Mouse (Mus musculus): Measurements from ENCODE around the gene Cmip.

The Cmip gene

GRCm38 (mm10) chr8:117471655-117472054 lies 214.8 kb downstream of the Cmip start:
- no peak for DNase-seq

- DNase-seq, result no peak
Measured at GRCm38 (mm10) chr8:117472332-117472731, 215.5 kb downstream of the Cmip start.

- peak; percentile 96 to 99 for DNase-seq
Measured at GRCm38 (mm10) chr8:117474944-117475343, 218.1 kb downstream of the Cmip start.

- DNase-seq, result no peak
Measured at GRCm38 (mm10) chr8:117475819-117476218, 219.0 kb downstream of the Cmip start.

- DNase-seq, result no peak
Measured at GRCm38 (mm10) chr8:117478082-117478481, 221.2 kb downstream of the Cmip start.

DNA sequence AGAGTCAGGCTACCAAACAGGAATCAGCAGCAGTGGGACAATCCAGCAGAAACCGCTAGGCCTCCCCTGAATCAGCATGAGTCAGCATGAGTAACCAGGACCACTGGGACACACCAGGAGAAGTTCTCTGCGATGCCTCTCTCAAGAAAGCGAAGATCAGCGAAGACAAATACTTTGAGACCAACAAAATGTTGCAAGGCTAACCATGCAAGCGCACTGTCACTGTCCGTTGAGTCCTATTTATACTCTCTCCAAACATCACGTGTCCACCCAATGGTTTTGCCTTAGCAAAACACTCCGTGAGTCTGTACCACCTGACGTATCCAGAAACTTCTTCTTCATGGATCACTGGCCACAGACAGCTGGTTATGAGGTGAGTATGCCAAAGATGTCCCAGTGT lies 223.1 kb downstream of the Cmip start:
- no peak for DNase-seq

DNA sequence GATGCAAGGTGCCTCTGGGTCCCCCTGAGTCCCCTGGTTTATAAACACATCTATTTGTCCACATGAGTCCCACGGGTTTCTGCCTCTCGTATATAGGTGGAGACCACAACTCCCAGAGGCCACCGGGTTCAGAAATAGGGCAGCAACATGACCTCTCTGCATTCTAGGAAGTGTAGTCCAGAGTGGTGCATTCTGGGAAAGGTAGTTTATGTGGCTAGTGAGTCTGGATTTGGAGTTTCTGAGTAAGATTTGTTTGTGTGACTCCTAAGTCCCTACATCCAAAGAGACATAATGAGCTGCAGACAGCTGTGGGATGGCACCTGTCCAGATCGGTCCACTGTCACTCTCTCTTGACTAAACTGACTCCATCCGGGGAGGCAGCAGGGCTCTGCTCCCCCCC lies 223.7 kb downstream of the Cmip start:
- no peak for DNase-seq

GRCm38 (mm10) chr8:117481830-117482229 lies 225.0 kb downstream of the Cmip start:
- DNase-seq, result no peak

- no peak for DNase-seq
Measured at GRCm38 (mm10) chr8:117484731-117485130, 227.9 kb downstream of the Cmip start.

DNA sequence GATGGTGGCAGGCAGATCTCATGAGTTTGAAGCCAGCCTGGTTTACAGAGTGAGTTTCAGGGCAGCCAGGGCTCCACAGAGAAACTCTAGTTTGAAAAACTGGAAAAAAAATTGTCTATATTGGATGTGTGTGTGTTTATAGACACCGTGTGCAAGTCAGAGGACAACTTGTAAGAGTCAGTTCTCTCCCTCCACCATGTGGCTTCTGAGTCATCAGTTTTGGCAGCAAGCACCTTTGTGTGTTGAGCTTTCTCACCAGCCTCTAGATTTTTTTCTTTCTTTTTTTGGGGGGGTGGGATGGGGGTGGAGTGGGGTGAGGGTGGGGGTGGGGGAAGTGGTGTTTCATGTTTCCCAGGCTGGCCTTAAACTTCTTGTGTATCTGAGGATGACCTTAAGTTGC lies 228.5 kb downstream of the Cmip start:
- no peak for DNase-seq

- peak in 1 of 2 experiments; percentile 47 for DNase-seq
Measured at GRCm38 (mm10) chr8:117488246-117489005, 231.6 kb downstream of the Cmip start.

DNA sequence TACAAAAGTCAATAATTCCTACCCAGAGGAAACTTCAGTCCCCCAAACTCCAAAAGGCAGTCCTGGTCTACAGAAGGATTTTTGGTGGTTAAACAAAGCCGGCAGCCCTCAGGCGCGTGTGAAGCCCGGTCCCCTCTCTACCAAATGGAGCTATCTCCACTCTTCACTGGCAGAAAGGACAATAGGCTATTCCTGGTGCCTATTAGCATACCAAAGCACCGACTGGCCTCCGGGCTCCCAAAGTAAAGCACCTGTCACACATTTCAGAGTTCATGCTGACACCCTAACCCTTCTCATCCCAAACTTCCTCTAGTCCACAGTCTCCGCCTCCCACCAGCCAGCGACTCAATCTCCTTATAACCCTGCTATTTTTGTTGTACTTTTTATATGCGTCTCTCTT lies 236.7 kb downstream of the Cmip start:
- no peak for DNase-seq

DNA sequence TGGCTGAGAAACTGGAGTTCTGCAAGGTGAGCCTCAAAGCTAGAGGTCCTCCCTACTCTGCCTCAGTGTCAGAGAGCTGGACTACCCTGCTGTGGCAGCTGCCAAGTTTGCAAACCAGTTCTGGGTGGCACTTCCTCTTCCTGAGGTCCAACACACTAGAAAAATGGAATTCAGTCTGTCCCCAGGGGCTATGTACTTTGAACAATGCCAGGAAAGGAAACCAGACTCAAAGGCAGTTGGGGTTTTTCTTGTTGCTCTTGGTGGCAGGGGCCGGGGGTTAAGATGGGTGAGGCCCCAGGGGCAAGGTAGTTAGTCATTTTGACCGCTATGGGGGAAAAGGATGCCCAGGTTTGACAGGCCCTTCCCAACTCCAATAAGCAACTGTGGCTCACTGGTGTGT lies 238.0 kb downstream of the Cmip start:
- no peak for DNase-seq

DNA sequence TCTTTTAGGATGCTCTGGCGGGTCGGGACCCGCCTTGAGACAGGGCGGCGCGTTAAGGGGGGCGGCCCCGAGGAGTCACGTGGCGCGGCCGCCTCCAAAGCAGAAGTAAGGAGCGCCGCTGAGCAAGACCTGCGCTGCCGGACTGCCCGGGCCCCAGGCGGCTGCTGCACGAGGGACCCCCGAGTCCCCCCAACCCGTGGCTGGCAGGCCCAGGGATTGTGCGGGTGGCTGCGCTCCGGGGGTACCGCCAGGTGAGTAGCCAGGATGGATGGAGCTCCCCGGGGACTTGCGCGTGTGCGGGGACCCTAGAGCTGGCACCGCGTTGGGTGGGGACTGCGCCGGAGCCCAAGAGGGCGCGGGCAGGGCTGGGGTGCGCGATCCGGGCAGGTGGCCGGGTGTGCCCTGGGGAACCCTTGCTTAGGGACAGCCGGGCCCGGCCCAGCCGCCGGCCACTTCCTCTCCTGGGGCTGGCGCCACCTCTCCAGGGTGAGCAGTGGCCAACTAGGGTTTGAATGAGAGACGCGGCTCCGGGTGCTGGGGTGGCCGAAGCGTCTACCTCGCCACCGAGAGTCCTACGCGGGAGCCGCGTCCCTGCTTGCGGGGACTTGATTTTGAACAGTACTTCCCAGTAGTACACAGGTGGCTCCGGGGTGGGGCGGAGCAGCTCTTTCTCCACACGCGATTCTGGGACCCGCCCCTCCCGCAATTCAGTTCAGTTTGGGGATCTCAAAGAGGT lies 241.5 kb downstream of the Cmip start, which contains the start of gene Plcg2:
Gene Plcg2 (plus strand): TSS at position 113 of the 736 bp plus-strand sequence.
- peak in 1 of 2 experiments; percentile 15 for DNase-seq

GRCm38 (mm10) chr8:117498915-117499540 lies 242.2 kb downstream of the Cmip start:
- DNase-seq, result no peak

DNA sequence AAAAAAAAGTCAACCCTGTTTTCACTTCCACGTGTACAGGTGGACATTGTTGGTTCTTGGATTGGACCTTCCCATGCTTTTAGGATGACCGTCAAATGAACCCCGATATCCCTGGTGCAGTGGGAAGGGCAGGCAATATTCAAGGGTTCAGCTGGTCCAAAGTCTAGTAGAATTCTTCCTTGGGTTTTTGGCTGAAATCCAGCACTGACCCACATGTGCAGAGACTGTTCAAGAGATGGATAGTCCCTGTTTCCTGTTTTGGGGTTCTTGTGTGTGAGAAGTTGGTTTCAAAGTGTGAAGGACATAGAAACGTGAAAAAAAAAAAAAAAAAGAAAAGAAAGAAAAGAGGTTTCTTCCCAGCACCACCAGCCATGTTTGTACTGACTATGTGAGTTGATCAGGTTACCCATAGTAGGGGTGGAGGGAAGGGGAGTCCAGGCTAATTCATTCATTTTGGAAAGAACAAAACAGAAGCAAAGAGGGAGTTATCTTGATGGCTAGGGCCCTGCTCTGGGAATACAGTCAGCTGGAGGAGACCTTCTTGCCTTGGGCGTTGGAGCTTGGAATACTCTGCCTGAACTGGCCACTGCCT lies 243.5 kb downstream of the Cmip start:
- no peak for DNase-seq

DNA sequence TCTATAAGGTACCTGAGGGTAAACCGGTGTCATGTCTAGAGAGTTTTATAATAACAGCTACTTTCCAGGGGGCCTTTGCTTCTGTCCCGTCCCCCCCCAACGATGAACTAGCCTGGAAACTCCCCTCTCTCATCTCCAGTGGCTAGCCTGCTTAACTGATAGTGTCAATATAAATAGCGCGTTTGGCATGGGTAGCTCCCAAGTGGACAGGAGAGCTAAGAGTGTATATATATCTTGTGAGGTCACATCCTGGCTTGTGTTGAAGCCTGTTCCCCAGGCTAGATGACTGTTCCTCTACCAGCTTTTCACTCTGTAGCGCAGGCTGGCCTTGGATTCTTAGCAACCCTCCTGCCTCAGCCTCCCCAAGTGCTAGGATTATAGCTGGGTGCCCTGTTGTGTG lies 244.5 kb downstream of the Cmip start:
- no peak for DNase-seq

DNA sequence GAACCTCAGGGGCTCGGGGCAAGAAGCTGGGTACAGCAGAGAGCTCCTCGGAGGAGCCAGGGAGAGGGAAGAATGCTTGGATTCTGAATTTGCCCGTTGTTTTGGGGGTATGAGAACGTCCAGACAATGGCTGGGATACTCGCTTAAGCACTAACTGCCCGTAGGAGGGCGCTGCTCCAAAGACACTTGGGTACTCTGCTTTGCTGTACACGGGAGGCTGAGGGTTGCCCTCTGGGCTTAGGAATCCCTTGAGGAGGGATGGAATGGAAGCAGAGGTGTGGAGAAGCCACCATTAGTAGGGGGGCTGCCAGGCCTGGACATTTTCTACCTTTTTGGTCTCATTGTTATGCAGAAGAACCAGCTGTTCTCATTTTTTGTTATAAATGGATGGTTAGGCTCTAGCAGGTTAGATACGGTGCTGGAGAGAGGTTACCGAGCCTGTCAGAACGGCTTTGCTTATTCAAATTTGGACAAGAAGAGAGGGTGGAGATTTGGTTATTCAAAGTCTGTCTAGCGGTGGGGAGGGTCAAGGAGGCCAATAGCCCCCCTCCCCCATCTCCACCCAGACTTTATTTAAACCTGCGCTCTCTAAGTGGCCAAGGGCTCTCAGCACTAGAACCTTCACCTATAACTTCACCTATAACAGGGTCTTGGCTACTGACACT lies 246.7 kb downstream of the Cmip start:
- DNase-seq, result no peak

GRCm38 (mm10) chr8:117507703-117508102 lies 250.8 kb downstream of the Cmip start:
- no peak for DNase-seq

Data from cerebellum, postnatal 14 days (tissue).